Mouse (Mus musculus): ENCODE results near the gene Kcnmb4. TPM values are rescaled to one million over a fixed set of nuclear protein-coding genes. Genes with fewer than 3 reads are reported as not detected.
A peak's percentile ranks its signal among the peaks of the same experiment; 100 is the strongest.

The Kcnmb4 gene
- total RNA-seq, 2 experiments from 2014 or later: 97.3 to 109 TPM

- intact Hi-C loops (cut with DNase I): no loop called here
- no peak for DNase-seq (ENCODE audit: low spot score in 2 of 2)
These were observed 62.9 kb downstream of the Kcnmb4 start for GRCm38 (mm10) chr10:116410826-116411225.

DNA sequence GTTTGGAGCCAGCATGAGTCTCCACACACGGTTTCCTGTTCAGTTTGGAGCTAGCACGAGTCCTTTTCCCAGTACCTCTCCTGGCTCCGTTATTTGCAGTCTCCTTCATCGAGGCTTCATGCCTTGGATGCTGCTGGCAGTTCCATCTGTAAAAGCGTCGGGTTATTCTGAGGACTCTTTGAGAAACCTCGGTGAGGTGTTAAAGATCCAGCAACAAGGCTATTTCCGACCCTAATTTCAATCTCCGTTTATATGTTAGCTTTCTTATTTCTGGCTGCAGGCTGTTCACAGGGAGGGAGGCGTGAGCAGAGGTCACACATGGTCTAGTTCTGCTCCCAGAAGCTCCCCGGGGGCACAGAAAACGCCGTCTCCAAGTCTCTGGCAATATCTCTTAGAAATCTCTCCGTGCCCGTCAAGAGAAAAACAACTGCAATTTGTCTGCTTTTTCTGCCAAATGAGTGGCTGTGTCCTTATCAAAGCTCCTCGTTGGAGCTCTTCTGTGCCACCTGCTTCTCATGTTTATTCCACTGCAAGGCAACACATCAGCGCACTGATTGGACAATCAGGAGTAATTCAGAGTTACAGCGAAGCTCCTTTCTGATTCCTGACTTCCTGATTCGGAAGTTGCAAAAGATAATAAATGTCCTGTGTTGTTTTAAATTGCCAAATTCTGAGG is 65.9 kb downstream of the Kcnmb4 start:
- intact Hi-C loops (cut with DNase I): no loop called here
- DNase-seq (ENCODE audit: low spot score in 2 of 2): peak in 1 of 2 experiments; percentile 56

GRCm38 (mm10) chr10:116405011-116405410 is 68.7 kb downstream of the Kcnmb4 start:
- intact Hi-C loops (cut with DNase I): no loop called here
- peak in 1 of 2 experiments; percentile 79 for DNase-seq (ENCODE audit: low spot score in 2 of 2)

DNA sequence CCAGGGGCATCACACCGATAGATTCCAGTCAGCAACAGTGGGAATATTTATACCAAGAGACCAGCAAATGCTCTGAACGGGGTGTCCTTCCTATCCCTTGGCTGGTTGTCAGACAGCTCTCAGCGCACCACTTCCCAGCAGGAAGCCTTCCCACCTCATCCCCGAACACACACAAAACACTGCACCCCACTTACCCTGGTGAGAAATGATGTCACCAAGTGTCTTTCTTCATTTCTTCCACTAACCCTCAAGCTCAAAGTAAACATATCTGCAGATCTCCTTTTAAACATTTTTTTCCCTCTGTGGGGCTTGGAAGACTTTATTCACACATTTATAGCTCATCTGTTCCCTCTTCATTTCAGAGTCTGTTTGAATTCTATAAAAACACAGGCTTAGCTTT is 70.0 kb downstream of the Kcnmb4 start:
- intact Hi-C loops (cut with DNase I): loop anchor here (1.0 to 5.0 kb wide), 3 partner anchors 25 to 112 kb away; partner anchors contain the start of gene Kcnmb4
- DNase-seq (ENCODE audit: low spot score in 2 of 2): peak; percentile 38 to 87

DNA sequence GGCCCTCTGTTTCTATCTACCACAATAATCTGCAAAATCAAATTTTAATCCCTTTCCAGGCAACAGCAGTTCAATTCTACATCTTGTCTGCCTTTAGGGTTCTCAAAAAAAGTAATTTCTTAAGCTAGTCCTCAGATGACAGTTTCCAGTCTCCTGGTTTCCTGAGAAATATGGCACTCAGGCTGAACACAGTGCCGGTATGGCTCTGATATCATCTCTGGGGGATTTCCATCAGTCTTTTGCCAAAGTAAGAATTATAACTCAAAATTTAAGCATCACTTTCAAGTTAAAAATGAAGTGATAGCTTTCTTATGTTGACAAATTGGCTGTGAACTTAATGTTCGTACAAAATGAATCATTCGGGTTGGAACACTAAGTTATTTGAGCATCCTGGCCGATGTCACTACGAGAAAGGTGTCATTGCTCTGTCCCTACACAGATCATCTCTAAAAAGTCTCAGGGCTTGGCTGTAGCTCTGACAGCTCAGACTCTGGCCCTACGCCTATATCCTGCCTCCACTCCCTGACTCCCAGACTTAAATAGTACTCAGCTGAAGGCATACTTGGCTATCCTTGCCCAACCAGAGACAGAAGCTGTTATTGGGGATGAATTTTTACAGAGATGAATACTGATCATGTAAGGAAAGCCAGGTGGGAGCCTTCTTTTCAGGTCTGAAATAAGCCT is 70.8 kb downstream of the Kcnmb4 start:
- DNase-seq (ENCODE audit: low spot score in 2 of 2): peak in 1 of 2 experiments; percentile 77
- intact Hi-C loops (cut with DNase I): loop anchor here (1.0 to 5.0 kb wide), 3 partner anchors 26 to 112 kb away; partner anchors contain the start of gene Kcnmb4

DNA sequence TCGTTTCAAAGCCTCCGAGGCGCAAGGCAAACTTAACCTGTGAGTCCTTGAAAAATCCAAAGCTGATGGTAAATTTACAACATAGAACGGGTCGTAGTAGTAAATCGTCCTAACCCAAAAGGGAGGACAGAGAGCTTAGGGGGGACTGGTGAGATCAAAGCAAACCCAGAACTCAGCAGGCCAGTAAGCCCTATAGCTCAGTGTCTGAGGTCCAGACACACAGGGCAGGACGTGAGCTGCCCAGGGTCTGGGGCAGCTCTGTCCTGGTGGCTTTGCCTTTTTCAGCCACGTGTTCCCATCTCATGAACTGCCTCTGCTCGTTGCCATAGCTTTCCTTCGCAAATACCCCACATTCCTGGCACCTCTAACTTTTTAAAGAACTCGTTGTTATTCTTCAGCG is 75.7 kb downstream of the Kcnmb4 start:
- intact Hi-C loops (cut with DNase I): no loop called here
- DNase-seq (ENCODE audit: low spot score in 2 of 2): no peak

- intact Hi-C loops (cut with DNase I): no loop called here
- no peak for DNase-seq (ENCODE audit: low spot score in 2 of 2)
These were observed 76.1 kb downstream of the Kcnmb4 start for GRCm38 (mm10) chr10:116397573-116397972.

DNA sequence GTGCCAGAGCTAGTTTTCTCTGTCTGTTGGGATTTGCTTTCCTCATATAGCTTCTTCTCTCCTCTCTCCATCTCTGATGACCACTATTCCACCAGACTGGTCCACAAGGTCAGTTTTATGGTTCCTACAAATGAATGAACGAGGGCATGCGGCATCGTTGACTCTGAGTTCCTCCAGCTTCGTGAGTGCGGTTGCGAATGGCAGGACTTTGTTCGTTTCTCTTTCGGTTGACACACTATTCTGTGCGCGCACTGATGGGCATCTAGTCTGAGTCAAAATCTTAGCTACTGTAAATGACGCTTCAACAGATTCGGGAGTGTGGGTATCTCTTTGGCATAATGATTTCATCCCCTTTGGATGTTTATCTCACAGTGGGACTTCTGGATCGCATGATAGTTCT is 76.7 kb downstream of the Kcnmb4 start:
- no peak for DNase-seq (ENCODE audit: low spot score in 2 of 2)
- intact Hi-C loops (cut with DNase I): no loop called here

DNA sequence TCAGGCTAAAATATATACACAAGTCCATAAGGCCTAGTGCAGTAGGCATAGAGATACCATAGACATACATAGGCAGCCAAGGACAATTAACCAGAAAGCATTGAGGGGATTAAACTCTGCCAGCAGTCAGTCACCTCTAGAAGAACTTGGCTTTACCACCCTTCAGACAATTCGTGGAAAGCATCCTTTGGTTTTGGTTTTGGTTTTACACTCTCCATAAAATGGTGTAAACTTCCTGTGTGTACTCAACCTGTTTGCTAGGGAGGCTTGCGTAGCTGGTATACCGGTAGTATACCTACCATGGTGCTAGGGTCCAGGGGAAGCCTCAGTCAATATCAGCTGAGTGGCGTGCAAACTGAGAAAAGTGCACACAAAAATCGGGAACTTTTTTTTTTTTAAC is 77.4 kb downstream of the Kcnmb4 start:
- intact Hi-C loops (cut with DNase I): no loop called here
- DNase-seq (ENCODE audit: low spot score in 2 of 2): no peak

GRCm38 (mm10) chr10:116394585-116394984 is 79.1 kb downstream of the Kcnmb4 start:
- DNase-seq (ENCODE audit: low spot score in 2 of 2): no peak
- intact Hi-C loops (cut with DNase I): no loop called here

DNA sequence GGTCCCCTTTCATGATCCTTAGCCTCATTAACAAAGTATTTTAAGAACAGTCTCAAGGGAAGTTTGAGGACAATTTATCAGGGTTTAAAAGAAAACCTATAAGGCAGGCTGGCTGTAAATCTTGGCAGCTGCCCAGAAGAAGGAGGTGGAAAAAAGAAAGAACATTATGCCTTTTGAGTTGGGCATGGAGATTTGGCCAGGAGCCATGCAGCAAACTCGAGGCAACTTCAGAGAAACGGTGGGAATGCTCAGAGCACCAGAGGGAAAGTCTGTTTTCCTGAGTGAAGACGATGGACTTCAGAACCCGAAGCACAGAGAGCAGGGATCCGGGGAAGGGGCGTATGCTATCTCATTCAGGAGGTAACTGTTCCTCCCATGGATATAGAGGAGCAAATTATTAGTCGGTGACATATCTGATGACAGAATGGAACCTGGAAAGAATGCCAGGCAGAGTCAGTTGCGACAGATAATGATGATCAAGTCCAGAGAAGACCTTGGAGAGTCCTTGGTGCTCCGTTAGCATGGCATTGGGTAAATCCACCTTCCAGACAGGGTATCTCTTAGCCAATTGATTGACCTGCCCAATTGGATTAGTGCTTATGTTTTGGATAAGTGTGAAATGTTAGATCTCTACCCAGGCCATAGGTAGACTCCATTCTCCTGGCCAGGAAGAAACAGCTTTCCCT is 79.7 kb downstream of the Kcnmb4 start:
- peak; percentile 63 to 67 for DNase-seq (ENCODE audit: low spot score in 2 of 2)
- intact Hi-C loops (cut with DNase I): no loop called here

DNA sequence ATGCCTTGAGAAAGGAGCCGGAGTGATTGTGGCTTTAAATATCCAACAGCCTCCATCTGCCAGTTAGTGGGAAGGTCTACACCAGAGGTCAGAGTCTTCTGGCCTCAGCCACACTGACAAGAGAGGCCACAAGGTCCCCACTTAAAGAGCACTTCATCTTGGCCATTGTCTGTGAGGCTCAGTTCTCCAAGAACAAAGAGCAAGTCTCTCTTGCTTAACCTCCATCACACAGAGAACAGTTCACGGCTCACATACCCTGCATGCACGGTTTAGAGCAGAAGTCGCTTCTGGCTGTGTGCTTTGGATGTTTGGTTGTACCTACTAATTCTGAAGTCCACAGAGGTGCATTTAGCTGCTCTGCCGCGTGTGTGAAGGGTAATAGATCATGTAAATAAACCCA is 84.8 kb downstream of the Kcnmb4 start:
- no peak for DNase-seq (ENCODE audit: low spot score in 2 of 2)
- intact Hi-C loops (cut with DNase I): no loop called here

DNA sequence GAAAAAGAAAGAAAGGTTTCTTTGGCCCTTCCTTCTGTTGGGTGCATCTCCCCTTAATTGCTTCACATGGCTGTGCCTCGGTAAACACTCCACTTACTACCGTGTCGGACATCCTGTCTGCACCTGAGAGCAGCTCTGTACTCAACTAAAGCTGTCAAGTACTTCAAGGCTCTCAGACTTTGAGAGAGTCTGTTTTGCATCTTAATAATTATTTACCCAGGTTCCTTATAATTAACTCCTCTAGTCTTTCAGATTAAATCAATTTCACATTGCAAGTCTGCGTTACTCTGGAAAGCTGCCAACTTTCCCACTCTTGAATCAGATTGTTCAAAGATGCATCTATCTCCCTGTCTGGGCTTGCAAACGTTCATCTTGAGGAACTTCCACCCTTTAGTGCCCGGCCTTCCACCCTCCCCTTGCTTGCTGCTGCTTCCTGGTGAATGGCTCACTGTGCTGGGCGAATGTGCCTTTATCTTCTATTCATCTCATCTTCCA is 87.2 kb downstream of the Kcnmb4 start:
- peak in 1 of 2 experiments; percentile 17 for DNase-seq (ENCODE audit: low spot score in 2 of 2)
- intact Hi-C loops (cut with DNase I): no loop called here

GRCm38 (mm10) chr10:116384401-116384800 is 89.3 kb downstream of the Kcnmb4 start:
- intact Hi-C loops (cut with DNase I): no loop called here
- DNase-seq (ENCODE audit: low spot score in 2 of 2): no peak

DNA sequence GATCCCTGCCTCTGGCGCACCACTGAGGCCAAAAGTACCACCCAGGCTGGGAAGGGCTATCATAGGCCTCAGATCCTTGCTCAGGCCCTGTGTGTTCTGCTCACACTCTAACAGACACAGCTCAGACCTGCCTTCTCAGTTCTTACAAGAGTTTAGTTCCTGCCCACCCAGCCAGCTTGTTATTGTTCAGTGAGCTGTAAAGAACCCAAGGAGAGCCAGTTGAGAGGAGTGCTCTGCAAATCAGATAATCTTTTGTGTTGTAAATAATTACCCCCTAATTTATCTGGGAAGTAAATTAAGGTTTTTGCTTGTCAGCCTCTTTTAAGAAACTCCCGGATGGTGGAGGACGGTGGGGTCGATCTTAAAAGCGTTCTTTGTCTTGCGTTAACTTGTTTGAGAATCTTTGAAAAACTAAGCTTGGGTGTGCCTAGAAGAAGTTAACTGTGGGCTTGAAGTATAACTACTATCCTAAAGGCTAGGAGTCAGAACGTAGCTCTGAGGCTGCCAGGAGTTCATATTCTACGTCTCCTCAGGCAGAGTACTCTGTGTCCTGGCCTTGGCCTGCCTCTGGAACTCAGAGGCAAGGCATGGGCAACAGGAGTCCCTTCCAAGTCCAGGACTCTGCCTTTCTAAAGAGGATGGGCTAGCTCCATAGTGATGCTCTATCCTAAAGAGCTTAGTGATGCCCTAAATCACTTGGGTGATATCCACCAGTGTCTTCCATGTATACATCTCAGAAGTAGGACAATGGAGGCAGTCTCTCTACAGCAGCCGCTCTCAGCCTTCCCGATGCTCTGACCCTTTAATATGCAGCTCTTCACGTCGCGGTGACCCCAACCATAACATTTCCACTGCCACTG is 90.6 kb downstream of the Kcnmb4 start:
- DNase-seq (ENCODE audit: low spot score in 2 of 2): no peak
- intact Hi-C loops (cut with DNase I): no loop called here

DNA sequence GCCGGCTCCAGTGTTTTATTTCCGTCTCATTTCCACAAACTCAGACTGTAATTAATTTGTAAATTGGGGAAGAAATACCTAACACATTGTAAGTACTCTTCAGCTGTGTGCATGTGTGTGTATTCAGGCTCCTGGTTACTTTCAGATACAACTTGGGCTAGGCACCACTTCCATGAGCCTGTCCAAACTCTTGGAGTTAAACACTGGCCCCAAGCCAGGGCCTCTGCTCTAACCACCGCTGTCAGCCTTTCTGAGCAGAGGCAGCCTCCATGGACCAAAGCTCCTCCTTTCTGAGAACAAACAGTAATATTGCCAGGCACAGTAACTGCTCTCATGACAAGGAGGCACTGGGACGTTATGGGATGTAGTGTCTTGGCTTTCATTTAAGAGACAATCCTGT is 96.8 kb downstream of the Kcnmb4 start:
- intact Hi-C loops (cut with DNase I): no loop called here

GRCm38 (mm10) chr10:116374111-116374510 is 99.6 kb downstream of the Kcnmb4 start:
- intact Hi-C loops (cut with DNase I): loop anchor here (5.0 kb wide), 1 partner anchor 58 kb away; no protein-coding TSS in a partner anchor
- no peak for DNase-seq (ENCODE audit: low spot score in 2 of 2)

More for the DNA sequence above, 96.8 kb downstream of the Kcnmb4 start:
- no peak for DNase-seq (ENCODE audit: low spot score in 2 of 2)

DNA sequence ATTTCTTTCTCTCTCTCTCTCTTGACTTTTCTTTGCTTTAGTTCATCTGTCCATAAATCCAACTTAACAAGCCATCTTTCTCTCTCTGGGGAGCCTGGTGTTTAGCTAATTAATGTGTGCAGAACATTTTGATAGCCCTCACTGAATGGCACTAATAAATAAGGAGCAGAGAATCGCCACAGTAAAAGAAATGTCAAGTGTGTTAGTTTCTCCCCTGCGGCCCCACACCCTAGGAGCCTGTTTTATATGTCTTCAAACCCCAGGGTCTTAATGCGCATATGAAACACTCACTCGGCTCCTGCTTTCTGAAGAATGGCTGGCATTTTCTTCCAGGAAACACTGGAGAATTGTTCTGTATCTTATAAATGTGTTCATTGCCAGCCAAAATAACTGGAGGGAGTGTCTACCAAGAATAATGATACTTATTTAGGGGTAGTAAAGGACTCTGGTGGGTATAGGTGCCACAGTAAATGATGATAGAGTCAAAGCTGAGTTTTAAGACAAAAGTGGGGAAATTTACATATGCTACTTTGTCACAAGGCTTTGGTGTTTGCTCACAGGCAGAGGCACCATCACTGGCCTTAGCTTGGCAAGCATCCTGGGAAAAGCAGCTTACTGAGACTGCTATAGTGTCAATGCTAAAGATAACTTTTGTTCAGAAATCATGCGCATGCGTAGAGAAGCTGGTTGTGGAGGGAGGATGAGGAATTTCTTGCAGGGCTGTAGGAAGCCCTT is 102.5 kb downstream of the Kcnmb4 start:
- intact Hi-C loops (cut with DNase I): loop anchor here (5.0 kb wide), 1 partner anchor 61 kb away; no protein-coding TSS in a partner anchor
- peak; percentile 16 to 67 for DNase-seq (ENCODE audit: low spot score in 2 of 2)
